Mouse (Mus musculus): Measurements from ENCODE around the gene Taok3.
A peak's percentile ranks its signal among the peaks of the same experiment; 100 is the strongest.

Gene Taok3

DNA sequence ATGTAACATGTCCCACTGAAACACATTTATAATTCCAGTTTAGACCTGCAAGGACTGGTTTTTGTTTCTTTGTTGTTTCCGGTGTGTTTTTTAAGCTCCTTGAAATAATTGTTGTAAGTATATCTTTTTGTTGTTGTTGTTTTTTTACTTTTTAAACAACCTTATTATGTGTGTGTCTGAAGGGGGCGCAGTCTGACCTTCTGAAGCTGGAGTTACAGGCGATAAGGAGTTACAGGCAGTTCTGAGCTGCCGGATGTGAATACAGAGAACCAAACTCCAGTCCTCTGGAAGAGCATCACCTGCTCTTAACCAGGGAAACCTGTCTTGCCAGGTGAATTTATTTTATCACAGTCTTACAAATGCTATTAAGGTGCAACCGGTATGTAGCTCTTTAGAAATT lies 185.8 kb downstream of the Taok3 start:
- no peak for DNase-seq

DNA sequence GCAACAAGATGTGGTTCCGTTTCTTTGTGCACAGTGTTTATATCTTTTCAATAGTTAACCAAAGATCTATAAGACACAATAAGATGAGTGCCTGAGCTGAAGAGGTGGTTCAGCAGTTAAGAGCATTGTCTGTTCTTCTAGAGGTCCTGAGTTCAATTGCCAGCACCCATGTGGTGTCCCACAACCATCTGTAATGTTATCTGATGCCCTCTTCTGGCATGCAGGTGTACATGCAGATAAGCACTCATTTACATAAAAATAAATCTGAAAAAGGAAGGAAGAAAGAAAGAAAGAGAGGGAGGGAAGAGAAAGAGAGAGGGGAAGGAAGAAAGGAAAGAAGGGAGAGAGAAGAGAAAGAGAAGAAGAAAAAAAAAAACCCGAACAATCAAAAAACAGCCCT lies 186.9 kb downstream of the Taok3 start:
- no peak for DNase-seq

DNA sequence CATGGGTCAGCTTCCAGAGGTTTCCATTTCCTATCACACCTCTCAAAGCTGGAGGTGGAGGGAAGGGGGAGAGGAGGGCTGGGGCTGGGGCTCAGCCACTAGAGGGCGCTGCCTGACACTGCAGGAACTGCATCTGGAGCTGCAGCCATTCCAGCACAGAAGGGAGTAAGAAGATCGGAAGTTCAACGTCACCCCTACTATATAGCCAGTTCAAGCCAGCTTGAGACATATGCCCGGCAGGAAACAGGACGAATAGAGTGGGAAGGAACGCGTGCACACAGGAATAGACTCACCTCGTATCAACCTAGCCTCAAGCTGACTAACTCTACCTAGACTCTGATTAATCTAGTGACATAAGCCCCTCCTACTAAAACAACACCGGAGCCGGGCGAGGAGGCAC lies 187.8 kb downstream of the Taok3 start:
- peak; percentile 74 for DNase-seq

DNA sequence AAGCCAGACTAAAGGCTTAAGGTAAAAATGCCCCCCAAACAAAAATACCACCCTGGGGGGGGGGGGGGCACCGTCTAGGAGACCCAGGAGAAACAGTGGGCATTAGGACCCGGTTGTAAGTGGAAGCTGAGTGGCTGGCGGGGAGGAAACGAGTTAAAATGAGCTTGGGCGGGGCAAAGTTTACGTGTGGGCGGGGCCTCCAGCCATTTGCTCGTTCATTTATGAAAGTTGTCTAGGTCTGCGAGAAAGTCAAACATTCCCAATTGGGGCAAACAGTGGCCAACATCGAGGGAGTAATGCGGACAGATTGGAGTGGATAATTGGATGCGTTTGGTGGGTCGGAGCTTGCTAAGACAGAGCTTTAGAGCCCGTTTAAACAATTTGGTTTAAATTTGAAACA lies 193.5 kb downstream of the Taok3 start:
- DNase-seq, result peak; percentile 16

DNA sequence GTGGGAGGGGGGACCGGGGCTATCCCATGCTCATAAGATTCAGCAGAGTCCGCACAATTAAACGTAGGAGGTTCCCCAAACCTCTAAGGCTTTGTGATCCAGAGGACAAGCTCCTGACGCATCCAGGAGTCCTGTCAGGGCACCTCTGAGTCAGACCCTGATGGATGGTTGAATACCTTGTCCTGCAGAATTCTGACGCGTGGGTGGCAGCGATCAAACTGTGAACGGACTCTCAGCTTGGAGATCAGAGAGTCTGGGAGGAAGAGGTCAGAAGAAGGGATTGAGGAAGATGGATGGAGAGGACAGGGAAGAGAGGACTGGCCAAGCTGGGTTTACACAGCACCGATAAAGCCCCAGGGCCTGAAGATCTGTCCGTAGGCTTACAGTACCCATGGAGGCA lies 194.0 kb downstream of the Taok3 start:
- DNase-seq, result no peak

DNA sequence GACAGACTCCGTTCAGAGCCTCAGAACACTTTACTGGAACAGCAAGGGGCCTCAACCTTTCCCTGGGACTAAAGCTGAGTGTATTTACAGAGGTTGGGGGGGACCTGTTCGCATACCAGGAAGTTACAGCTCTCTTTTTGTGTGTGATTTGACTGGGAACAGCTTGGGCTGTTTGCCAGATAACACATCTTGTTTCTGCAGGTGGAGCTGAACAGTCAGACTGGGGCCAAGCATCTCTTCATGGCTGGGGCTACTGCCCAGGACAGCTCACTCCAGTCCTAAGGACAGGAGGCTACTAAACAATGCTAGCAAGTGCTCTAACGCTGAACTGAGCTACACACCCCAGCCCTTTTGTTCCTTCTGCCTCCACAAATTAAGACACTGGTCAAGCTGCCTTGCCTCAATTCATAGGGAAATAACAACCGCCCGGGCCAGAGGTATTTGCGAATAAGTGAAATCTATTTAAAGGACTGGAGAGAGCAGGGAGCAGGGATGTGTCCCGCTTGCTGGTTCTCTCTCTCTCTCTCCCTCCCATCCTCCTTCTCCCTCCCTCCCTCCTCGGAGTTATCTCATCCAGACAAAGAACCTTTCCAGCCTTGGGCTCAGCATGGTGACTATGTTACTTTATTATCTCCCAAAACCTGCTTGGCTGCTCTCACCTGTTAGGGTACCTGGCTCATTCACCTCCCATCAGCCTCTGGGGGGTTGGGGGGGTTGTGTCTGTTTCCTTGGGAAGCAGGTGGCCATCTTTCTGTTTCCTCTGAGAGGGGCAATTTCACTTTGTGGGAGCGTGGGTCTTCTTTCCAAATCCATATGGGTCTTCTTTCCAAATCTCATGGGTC lies 194.9 kb downstream of the Taok3 start:
- no peak for DNase-seq

DNA sequence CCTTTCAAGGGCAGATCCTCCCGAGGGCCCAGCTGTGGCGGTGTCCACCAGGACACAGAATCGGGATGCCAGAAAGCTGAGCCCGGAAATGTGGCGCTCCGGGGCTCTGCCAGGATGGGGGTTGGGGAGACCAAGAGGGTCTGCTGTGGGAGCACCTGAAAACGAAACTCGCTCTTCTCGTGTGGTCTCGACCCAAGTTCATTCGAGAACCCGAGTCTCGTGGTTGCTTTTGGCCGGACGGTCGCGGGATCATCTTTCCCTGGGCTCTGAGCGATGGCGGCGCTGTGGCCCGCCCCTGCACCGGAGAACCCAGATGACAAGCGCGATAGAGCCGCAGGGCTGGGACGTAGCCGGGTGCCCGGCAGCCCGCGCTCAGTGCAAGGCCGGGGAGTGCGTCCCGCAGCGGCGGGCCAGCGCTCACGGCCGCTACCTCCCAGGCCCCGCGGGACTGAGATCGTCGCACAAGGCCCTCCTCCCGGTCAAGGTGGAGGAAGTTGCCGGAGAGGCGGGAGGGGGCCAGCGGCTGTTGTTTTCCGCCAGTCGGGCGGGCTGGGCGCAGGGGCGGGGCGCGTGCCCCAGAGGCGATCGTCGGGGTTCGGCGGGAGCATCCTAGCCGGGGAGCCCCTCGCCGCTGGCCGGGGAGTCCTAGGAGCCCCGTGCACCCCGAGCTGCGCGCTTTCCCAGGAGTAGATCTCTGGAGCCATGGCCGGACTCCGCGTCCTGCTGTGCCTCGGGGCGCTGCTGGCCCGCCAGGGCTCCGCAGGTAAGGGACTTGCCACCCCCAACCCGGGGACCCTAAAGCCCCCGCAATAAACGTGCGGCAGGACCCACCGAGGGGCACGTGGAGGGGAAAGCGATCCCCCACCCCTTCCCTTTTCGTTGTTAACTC lies 199.1 kb downstream of the Taok3 start, which contains the start of gene Vsig10:
TSS of gene Vsig10 (plus strand) at position 343 of the 889 bp plus-strand sequence.
- DNase-seq, result peak; percentile 29

DNA sequence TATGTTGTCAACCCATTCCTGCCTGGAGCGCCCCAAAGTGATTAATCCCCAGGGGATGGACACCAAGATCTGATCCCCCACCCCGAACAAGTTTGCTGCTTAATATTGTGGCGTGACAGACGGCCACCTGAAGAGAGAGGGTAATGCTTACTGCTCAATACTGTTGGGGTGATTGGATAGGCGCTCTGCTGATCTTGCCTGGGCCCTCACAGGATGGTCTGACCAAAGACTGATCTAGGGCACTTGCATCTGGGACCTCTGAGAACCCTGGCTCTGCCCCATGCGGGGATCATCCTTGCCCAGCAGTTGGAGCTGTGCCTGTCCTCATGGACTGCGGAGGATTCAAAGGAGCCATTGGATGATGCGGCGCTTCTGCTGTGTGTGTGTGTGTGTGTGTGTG lies 203.8 kb downstream of the Taok3 start:
- DNase-seq, result no peak
